In genomic region chr17:70707819-70708140, GRCm38 (mm10) we compare ENCODE assay signal across 9 mouse cellular contexts.
DNase-seq lines count a peak whose midpoint lies in the region; ATAC-seq lines count a peak whose summit lies in the region.
"Had no signal": no experiment of that assay in that cellular context is flagged by ENCODE, and none has a peak within 500 bp of the region (broad histone marks: within the 10 kb centered on the region; RNA-seq: fewer than 3 reads in every experiment).

No protein-coding gene starts in this region.

- no peaks in the 10 kb centered on the region; the same call in 1 of the 2 replicates for H3K27me3 ChIP-seq in heart, embryonic 16.5 days (ENCODE audit: control insufficient read depth, insufficient read depth, low read length)
- peaks cover 22% of the 10 kb centered on the region for H3K27me3 ChIP-seq in embryonic facial prominence, embryonic 10.5 days (replicated peaks; ENCODE audit: low read depth, poor library complexity, severe bottlenecking)
- H3K27me3 ChIP-seq in hindbrain, embryonic 15.5 days: no peaks in the 10 kb centered on the region
- H3K27me3 ChIP-seq in midbrain, embryonic 15.5 days (replicated peaks): no peaks in the 10 kb centered on the region

- H3K27ac ChIP-seq in heart, embryonic 16.5 days (ENCODE audit: low read length): no peak overlapping the region
- no peak overlapping the region for H3K27ac ChIP-seq in embryonic facial prominence, embryonic 10.5 days (replicated peaks)
- no peak overlapping the region for H3K27ac ChIP-seq in hindbrain, embryonic 15.5 days (replicated peaks)
- H3K27ac ChIP-seq in midbrain, embryonic 15.5 days: no peak overlapping the region

- ATAC-seq in heart, embryonic 16.5 days (replicated peaks; ENCODE audit: extremely low read depth, insufficient read depth, low FRiP score): no peak
- 0 out of 2 replicates have a peak, but pooled peaks have one; percentile 12 for ATAC-seq in hindbrain, embryonic 15.5 days (ENCODE audit: low FRiP score, low read depth)
- peak; percentile 61; the same call in 1 of the 2 replicates for ATAC-seq in midbrain, embryonic 15.5 days (replicated peaks)

- no peak overlapping the region for H3K4me3 ChIP-seq in heart, embryonic 16.5 days (ENCODE audit: low read length)
- peak overlapping the region; percentile 47; the same call in 1 of the 2 replicates for H3K4me3 ChIP-seq in embryonic facial prominence, embryonic 10.5 days
- H3K4me3 ChIP-seq in hindbrain, embryonic 15.5 days: no peak overlapping the region
- 0 out of 2 replicates have a peak overlapping the region, but pooled peaks have one; percentile 23 for H3K4me3 ChIP-seq in midbrain, embryonic 15.5 days

- no peak for DNase-seq in heart, adult 8-10 months (ENCODE audit: low spot score)
- DNase-seq in embryonic facial prominence, embryonic 10.5 days (ENCODE audit: low spot score): peak; percentile 23
- DNase-seq in adrenal gland, postnatal 4 days (ENCODE audit: low spot score in 2 of 2): no peak
- DNase-seq in spleen, postnatal 36 days (ENCODE audit: low spot score in 2 of 2): no peak
- DNase-seq in embryo, embryonic 10 days (ENCODE audit: low spot score): no peak
- DNase-seq: cerebellum, adult 18-20 months had no signal

- H3K9me3 ChIP-seq in heart, embryonic 16.5 days (replicated peaks; ENCODE audit: control insufficient read depth, low read length): no peaks in the 10 kb centered on the region
- no peaks in the 10 kb centered on the region for H3K9me3 ChIP-seq in embryonic facial prominence, embryonic 10.5 days
- H3K9me3 ChIP-seq in hindbrain, embryonic 15.5 days: no peaks in the 10 kb centered on the region
- no peaks in the 10 kb centered on the region for H3K9me3 ChIP-seq in midbrain, embryonic 15.5 days

- no peak overlapping the region for H3K9ac ChIP-seq in heart, embryonic 16.5 days (ENCODE audit: low read length)
- no peak overlapping the region for H3K9ac ChIP-seq in hindbrain, embryonic 15.5 days
- H3K9ac ChIP-seq in midbrain, embryonic 15.5 days: no peak overlapping the region

- H3K4me1 ChIP-seq in heart, embryonic 16.5 days (ENCODE audit: control insufficient read depth, insufficient read depth, low read length): peaks cover 6% of the 10 kb centered on the region
- H3K4me1 ChIP-seq in embryonic facial prominence, embryonic 10.5 days: peaks cover 17% of the 10 kb centered on the region
- peaks cover 5% of the 10 kb centered on the region for H3K4me1 ChIP-seq in hindbrain, embryonic 15.5 days (replicated peaks)
- peaks cover 8% of the 10 kb centered on the region for H3K4me1 ChIP-seq in midbrain, embryonic 15.5 days

- H3K36me3 ChIP-seq in heart, embryonic 16.5 days (ENCODE audit: control insufficient read depth, insufficient read depth): no peaks in the 10 kb centered on the region
- H3K36me3 ChIP-seq in embryonic facial prominence, embryonic 10.5 days (replicated peaks): no peaks in the 10 kb centered on the region
- H3K36me3 ChIP-seq in hindbrain, embryonic 15.5 days: no peaks in the 10 kb centered on the region
- no peaks in the 10 kb centered on the region for H3K36me3 ChIP-seq in midbrain, embryonic 15.5 days (replicated peaks)

- H3K4me2 ChIP-seq in heart, embryonic 16.5 days (ENCODE audit: low read depth, low read length): peak overlapping the region; percentile 64; the same call in 1 of the 2 replicates
- peak overlapping the region; percentile 58; the same call in 1 of the 2 replicates for H3K4me2 ChIP-seq in hindbrain, embryonic 15.5 days
- peak overlapping the region; percentile 58 for H3K4me2 ChIP-seq in midbrain, embryonic 15.5 days

- 34% methylated on average over 6 of the region's 6 CpGs for WGBS in heart, embryonic 16.5 days
- WGBS in embryonic facial prominence, embryonic 10.5 days: 35% methylated on average over 6 of the region's 6 CpGs
- 34% methylated on average over 6 of the region's 6 CpGs for WGBS in hindbrain, embryonic 15.5 days
- WGBS in midbrain, embryonic 15.5 days: 27% methylated on average over 6 of the region's 6 CpGs

Comparison
In these comparisons a context has a peak if more than half of its experiments do, and no peak if none do; other contexts are left out.
1. H3K4me3 ChIP-seq: peak in embryonic facial prominence, embryonic 10.5 days (single experiment) and midbrain, embryonic 15.5 days (single experiment); none in heart, embryonic 16.5 days (single experiment) and hindbrain, embryonic 15.5 days (single experiment).
2. Peak in every context shown above with its lines, with median percentiles within 50 percentile points of each other: H3K4me2 ChIP-seq.